Mouse (Mus musculus): ENCODE measurements around the gene F2rl3.

- TF ChIP-seq EP300 (IDR thresholded peaks at IDR 0.05; ENCODE audit: low read depth) (no peak), CTCF (IDR thresholded peaks at IDR 0.05; ENCODE audit: low read depth) (no peak)
Observed at GRCm38 (mm10) chr8:72766777-72767176, 5.1 kb downstream of the F2rl3 start.

All from liver, postnatal 0 days (tissue).